Mouse (Mus musculus): ENCODE results near the gene Ache. TPM values are rescaled to one million over a fixed set of nuclear protein-coding genes. Genes with fewer than 3 reads are reported as not detected.
A peak's percentile ranks its signal among the peaks of the same experiment; 100 is the strongest.
"Not testable (repeated sequence)": the region's sequence is repeated elsewhere in the genome, so short reads cannot be mapped to it uniquely, and the experiment has no call there.

Ache gene
- 115 and 217 TPM in 2 replicates for polyA plus RNA-seq (2011; ENCODE audit: insufficient read depth, insufficient read length, low replicate concordance, missing spikeins)

DNA sequence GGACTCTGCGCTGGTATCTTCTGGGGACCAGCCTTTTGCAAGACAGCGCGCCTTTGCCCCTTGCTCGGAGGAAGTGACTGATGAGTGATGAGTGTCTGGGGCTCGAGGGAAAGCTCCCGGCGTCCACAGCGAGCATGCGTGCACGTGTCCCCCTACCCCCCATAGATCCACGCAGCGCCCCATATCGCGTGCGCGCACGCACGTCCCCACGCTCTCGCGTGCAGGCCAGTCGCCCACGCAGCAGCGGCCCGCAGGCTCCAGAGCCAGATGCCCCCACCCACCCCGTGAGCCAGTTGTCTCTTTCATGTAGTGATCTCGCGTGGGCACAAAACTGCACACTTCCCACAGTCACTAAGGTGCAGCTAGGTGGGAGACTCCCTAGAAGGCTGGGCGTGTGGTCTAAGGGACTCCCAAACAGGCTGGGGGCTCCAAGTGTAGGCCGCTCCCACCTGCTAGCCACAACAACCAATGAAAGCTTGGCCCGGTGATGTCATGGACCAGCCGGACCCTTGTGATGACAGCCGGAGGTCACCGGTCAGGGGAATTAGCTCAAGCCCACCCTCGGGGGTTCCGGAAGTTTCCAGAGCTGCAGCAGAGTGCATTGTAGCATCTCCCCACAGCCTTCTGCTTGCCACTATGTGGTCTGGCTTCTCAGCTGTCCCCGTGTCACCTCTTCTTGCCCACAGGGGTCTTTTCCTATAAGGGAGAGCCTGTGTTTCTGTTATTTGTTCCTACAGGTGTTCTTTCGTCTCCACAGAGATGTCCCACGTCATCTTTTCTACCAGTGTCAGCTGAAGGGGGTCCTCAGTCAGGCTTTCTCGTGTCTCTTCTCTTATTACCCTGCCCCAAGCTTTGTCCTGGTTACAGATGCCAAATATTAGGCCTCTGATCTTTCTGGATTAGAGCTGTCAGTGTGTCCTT, at the start of gene Ache:
Gene Ache (plus strand): TSS at position 488 of the 921 bp plus-strand sequence.
- H3K27ac ChIP-seq (ENCODE audit: control insufficient read depth, insufficient read depth, low read depth, low read length, poor library complexity), result peak within 1 kb of the TSS; percentile 80
- peak within 1 kb of the TSS; percentile 63 for H3K4me3 ChIP-seq (replicated peaks; ENCODE audit: control insufficient read depth, low read depth, low read length)
- TF ChIP-seq CTCF (IDR thresholded peaks at IDR 0.05; ENCODE audit: control insufficient read depth, insufficient read depth, low read length), result no peak
- no peak for TF ChIP-seq POLR2A (IDR thresholded peaks at IDR 0.05; ENCODE audit: borderline replicate concordance, control insufficient read depth, low read depth, low read length)
- no peaks in the 10 kb centered on the region; the same call in 1 of the 2 replicates for H3K4me1 ChIP-seq (ENCODE audit: control insufficient read depth, insufficient read depth, low read length)
- WGBS, result 6% methylated on average over 40 of the region's 40 CpGs

DNA sequence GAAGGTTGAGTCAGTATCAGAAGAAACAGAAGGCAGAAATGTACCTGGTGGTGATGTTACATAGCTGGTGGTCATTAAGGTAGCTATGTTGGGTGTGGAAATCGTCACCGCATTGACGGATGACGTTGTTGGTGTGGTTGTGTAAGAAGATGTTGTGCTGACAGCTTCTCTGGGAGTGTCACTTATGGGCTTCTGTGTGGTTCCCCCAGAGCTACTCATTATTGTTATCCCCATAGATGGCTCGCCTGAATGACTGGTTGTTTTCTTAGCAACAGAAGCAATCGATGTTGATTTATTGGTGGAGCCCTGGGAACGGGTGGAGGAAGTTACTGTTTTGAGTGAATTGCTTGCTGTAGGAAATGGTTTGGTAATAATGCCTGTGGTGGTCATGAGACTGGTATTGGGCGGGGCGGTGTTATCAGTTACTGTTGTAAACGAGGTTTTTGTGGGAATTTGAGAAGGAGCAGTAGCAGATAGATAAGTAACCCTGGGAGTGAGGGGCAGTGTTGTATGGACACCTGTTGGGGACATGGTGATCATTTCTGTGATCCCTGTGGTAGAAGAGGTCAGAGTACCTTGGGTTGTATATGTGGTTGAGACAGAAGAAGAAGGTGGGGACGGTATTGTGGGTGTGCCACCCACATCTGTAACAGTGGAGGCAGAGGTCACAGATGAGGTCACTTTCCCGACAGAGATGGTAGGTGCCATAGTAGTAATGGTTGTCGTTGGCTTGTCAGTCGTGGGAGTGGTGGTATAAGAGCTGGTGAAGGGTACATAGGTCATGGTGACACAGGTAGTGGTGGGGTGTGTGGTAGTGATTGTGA, 23.2 kb upstream of the Ache start:
- Histone ChIP-seq H3K27ac (ENCODE audit: control insufficient read depth, insufficient read depth, low read depth, low read length, poor library complexity) (peak overlapping the region; percentile 91), H3K4me3 (replicated peaks; ENCODE audit: control insufficient read depth, low read depth, low read length) (peak overlapping the region; percentile 49), H3K4me1 (ENCODE audit: control insufficient read depth, insufficient read depth, low read length) (peaks cover 10% of the 10 kb centered on the region)
- WGBS, result 25% methylated on average over 14 of the region's 14 CpGs
- no peak for TF ChIP-seq CTCF (IDR thresholded peaks at IDR 0.05; ENCODE audit: control insufficient read depth, insufficient read depth, low read length)
- no peak for TF ChIP-seq POLR2A (IDR thresholded peaks at IDR 0.05; ENCODE audit: borderline replicate concordance, control insufficient read depth, low read depth, low read length)

DNA sequence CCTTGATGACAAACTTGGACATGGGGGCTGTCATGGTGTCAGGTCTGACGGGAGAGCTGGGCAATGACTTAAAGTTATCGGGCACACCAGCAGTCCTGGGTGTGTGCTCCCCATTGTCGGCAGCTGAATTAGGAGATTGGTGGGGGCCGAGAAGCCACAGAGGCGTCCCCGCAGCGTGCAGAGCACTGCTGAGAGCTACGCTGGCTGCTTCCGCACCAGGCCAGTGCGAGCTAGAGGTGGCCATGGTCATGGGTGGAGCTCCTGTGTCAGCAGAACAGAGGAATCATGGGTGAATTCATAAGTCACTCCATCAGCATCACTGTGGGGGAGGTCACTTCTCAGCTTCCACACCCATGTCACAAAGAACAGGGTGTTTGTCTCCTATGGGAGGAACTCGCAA, 22.5 kb upstream of the Ache start:
- WGBS, result 72% methylated on average over 11 of the region's 11 CpGs
- Histone ChIP-seq H3K4me3 (replicated peaks; ENCODE audit: control insufficient read depth, low read depth, low read length) (peak overlapping the region; percentile 48), H3K27ac (ENCODE audit: control insufficient read depth, insufficient read depth, low read depth, low read length, poor library complexity) (peak overlapping the region; percentile 91), H3K4me1 (ENCODE audit: control insufficient read depth, insufficient read depth, low read length) (peaks cover 10% of the 10 kb centered on the region)
- TF ChIP-seq CTCF (IDR thresholded peaks at IDR 0.05; ENCODE audit: control insufficient read depth, insufficient read depth, low read length) (no peak), POLR2A (IDR thresholded peaks at IDR 0.05; ENCODE audit: borderline replicate concordance, control insufficient read depth, low read depth, low read length) (no peak)

DNA sequence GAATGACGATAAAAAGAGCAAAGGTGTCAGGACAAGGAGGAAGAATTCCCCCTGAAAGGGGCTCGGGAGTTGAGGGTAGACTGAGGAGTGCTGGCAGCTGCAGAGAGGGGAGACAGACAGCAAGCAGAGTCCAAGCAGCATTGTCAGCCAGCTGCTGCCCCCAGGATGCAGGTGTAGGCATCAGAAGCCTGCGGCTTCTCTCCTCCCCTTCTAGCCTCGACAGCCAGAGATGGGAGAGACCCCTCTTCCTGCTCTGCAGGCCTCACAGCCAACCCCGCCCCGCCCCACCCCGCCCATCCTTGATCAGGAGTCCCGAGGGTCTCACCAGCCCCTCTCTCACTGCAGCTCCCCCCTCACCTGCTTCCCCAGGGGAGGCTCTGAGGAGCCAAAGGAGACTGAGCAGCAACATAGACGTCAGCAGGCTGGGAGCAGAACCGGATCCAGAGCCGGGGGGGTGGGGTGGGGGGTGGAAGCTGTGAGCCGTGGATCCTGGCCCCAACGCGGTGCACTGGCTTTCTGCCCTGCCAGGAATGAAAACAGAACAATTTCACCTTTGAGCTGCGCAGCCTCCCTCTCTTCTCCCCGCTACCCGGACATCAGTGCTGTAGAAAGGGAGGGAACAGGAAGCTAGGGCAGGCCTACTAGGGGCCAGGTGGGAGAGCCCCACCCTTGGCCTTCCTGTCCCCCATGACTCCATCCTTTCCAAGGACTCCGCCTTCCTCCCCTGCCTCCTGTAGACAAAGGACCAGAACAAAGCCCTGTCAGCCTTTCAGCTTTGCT, 19.0 kb upstream of the Ache start:
- Histone ChIP-seq H3K4me1 (ENCODE audit: control insufficient read depth, insufficient read depth, low read length) (peaks cover 8% of the 10 kb centered on the region), H3K27ac (ENCODE audit: control insufficient read depth, insufficient read depth, low read depth, low read length, poor library complexity) (no peak overlapping the region), H3K4me3 (replicated peaks; ENCODE audit: control insufficient read depth, low read depth, low read length) (peak overlapping the region; percentile 53)
- 14% methylated on average over 16 of the region's 18 CpGs for WGBS
- TF ChIP-seq POLR2A (IDR thresholded peaks at IDR 0.05; ENCODE audit: borderline replicate concordance, control insufficient read depth, low read depth, low read length), result no peak
- no peak for TF ChIP-seq CTCF (IDR thresholded peaks at IDR 0.05; ENCODE audit: control insufficient read depth, insufficient read depth, low read length)

DNA sequence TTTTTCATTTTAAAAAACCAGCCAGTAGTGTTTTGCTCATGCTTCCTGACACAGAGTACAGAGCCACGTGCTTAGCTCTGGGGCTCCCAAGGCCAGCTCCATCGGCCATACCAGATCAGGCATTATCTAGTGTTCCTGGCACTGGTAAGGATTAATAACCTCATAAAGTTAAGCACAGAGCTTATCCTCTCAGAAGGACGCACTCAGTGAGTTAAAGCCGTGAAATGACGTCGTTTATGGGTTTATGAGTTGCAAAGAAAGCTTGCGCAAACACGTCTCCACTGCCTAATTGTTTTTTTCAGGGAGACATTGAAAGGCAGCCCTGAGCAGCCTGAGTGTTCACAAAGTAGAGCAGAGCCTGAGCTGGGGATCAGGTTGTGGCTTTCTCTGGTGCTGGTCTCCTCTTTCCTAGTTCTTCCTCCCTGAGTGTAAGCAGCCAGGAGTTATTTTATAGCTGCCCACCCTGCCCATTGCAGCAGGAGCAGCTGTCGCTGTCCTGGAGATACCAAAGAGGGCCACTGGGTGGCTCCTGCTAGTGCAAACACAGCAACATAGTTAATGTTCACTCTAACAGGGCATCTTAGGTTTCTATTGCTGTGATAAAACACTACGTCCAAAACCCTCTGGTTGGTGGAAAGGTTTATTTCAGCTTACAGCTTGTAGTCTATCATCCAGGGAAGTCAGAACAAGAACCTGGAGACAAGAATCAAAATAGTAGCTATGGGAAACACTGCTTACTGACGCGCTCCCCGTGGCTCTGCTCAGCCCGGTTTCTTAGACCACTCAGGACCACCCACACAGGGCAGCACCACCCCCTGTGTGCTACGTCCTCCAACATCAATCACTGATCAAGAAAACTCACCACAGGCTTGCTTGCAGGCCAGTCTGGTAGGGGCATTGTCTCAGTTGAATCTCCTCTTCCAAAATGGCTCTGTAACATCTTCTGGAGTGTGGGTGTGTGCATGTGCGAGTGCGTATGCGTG, 9.7 kb upstream of the Ache start:
- Histone ChIP-seq H3K27ac (ENCODE audit: control insufficient read depth, insufficient read depth, low read depth, low read length, poor library complexity) (no peak overlapping the region), H3K4me1 (ENCODE audit: control insufficient read depth, insufficient read depth, low read length) (no peaks in the 10 kb centered on the region; the same call in 1 of the 2 replicates), H3K4me3 (replicated peaks; ENCODE audit: control insufficient read depth, low read depth, low read length) (no peak overlapping the region)
- WGBS, result 48% methylated on average over 18 of the region's 18 CpGs
- no peak for TF ChIP-seq POLR2A (IDR thresholded peaks at IDR 0.05; ENCODE audit: borderline replicate concordance, control insufficient read depth, low read depth, low read length)
- peak; percentile 27; the same call in 1 of the 2 replicates for TF ChIP-seq CTCF (IDR thresholded peaks at IDR 0.05; ENCODE audit: control insufficient read depth, insufficient read depth, low read length)

GRCm38 (mm10) chr5:137284411-137284810, 2.9 kb upstream of the Ache start:
- not testable (repeated sequence) for H3K4me3 ChIP-seq (replicated peaks; ENCODE audit: control insufficient read depth, low read depth, low read length); H3K4me1 ChIP-seq (ENCODE audit: control insufficient read depth, insufficient read depth, low read length); H3K27ac ChIP-seq (ENCODE audit: control insufficient read depth, insufficient read depth, low read depth, low read length, poor library complexity)
- WGBS, result 81% methylated on average over 6 of the region's 6 CpGs

GRCm38 (mm10) chr5:137285045-137285444, 2.3 kb upstream of the Ache start:
- no peak overlapping the region for H3K27ac ChIP-seq (ENCODE audit: control insufficient read depth, insufficient read depth, low read depth, low read length, poor library complexity)
- H3K4me3 ChIP-seq (replicated peaks; ENCODE audit: control insufficient read depth, low read depth, low read length), result no peak overlapping the region
- 53% methylated on average over 5 of the region's 5 CpGs for WGBS
- no peaks in the 10 kb centered on the region; the same call in 1 of the 2 replicates for H3K4me1 ChIP-seq (ENCODE audit: control insufficient read depth, insufficient read depth, low read length)
- TF ChIP-seq CTCF (IDR thresholded peaks at IDR 0.05; ENCODE audit: control insufficient read depth, insufficient read depth, low read length) (peak; percentile 35; the same call in 1 of the 2 replicates), POLR2A (IDR thresholded peaks at IDR 0.05; ENCODE audit: borderline replicate concordance, control insufficient read depth, low read depth, low read length) (no peak)
